Mouse (Mus musculus): ENCODE measurements around the gene Tbc1d22b.
"Not testable (repeated sequence)": the region's sequence is repeated elsewhere in the genome, so short reads cannot be mapped to it uniquely, and the experiment has no call there.

Tbc1d22b gene

DNA sequence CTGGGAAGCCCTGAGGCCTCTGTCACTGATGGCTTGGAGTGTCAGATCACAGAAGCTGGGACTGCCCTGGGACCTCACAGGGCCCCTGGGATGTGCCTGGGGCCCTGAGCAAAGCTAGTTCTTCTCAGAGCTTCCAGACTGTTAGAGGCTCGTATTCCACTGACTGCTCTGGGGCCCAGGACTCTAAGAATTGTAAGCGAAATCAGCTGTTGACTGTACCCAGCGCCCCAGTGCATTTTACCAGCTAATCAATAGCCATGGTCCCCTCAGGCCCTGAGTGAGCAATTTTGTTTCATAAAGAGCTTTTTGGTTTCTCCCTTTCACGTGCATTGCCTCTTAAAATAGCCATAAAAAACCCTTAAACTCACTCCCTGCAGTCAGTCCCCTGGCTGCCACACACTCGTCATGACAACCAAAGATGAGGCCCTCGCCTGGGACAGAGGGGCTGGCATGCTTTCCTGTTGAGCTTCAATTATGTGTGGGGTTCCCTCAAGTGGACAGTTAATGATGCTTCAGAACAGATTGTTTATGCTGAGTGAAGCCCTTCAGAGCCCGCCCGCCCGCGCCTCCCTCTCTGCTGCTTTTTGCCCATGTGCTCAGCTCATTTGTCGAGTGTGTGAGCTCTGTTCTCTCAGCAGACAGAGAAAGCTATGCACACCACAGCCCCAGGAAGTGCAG lies 39.8 kb downstream of the Tbc1d22b start:
- in situ Hi-C loops (cut with MseI, MboI): no loop called here

- in situ Hi-C loops (cut with MseI, MboI): no loop called here
Measured at GRCm38 (mm10) chr17:29595891-29596770, 46.5 kb downstream of the Tbc1d22b start.

DNA sequence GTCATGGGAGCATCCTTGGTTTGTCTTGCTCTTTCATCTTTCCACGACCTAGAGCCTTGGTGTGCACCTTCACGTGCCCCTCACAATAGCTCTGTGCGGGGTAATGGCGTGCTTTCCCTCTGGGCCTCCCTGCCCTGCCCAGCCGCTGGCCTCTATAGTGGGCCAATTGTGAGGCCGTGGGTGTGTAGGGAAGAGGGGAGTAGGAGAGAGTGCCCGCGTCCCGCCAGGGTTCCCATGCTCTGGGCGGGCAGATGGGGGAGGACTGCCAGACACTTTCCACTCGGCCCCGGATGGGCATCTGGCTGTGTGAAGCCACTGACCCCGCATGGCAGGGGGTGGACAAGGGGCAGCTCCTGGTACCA lies 47.2 kb downstream of the Tbc1d22b start:
- in situ Hi-C loops (cut with MseI, MboI): no loop called here

- in situ Hi-C loops (cut with MseI, MboI): no loop called here
Measured at GRCm38 (mm10) chr17:29599051-29599450, 49.5 kb downstream of the Tbc1d22b start.

- in situ Hi-C loops (cut with MseI, MboI): no loop called here
Measured at GRCm38 (mm10) chr17:29599537-29599936, 50.0 kb downstream of the Tbc1d22b start.

DNA sequence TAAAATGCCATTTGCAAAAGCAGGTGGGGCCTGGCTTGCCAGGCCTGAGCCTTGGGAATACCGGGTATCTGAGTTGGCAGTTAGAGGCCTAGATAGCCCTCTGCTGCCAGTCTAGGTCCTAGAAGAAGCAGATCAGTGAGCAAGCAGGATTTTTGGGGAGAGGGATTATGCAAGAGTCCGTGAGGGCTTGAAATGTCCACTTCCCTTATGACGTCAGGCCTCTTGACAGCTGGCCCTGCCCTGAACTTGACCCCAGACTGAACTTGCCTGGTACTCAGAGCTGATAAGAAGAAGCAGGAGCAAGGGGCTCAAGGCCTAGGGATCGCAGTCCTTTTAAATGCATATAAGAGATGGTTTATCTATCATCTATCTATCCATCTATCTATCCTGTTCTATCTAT lies 51.8 kb downstream of the Tbc1d22b start:
- in situ Hi-C loops (cut with MseI, MboI): no loop called here

DNA sequence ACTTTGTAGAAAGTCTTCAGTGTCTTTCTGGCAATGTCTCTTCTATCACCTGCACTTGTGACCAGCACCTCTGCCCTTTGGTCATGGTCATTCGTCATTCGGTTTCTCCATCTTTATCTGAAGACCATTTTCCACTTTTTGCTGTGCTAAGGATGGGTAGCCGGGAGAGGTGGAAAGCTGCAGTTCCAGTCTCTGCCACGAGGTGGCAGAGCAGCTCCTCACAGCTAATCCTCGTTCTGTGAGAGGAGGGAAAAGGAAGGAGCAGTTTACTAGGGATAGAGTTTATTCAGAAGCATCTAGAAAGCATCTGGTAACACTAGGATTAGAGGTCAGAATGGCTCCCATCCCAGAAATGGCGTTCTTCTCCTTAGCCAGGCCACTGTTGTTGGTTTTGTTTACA lies 53.7 kb downstream of the Tbc1d22b start:
- in situ Hi-C loops (cut with MseI, MboI): no loop called here

GRCm38 (mm10) chr17:29613453-29613852 lies 63.9 kb downstream of the Tbc1d22b start:
- in situ Hi-C loops (cut with MseI, MboI): not testable (repeated sequence)

GRCm38 (mm10) chr17:29614115-29615023 lies 64.8 kb downstream of the Tbc1d22b start, which contains the start of the genes Rnf8 and Gm28043:
Gene Rnf8, plus strand, starts transcription at chr17:29614790.
Gene Gm28043, plus strand, starts transcription at chr17:29614876.
- in situ Hi-C loops (cut with MseI, MboI): no loop called here

DNA sequence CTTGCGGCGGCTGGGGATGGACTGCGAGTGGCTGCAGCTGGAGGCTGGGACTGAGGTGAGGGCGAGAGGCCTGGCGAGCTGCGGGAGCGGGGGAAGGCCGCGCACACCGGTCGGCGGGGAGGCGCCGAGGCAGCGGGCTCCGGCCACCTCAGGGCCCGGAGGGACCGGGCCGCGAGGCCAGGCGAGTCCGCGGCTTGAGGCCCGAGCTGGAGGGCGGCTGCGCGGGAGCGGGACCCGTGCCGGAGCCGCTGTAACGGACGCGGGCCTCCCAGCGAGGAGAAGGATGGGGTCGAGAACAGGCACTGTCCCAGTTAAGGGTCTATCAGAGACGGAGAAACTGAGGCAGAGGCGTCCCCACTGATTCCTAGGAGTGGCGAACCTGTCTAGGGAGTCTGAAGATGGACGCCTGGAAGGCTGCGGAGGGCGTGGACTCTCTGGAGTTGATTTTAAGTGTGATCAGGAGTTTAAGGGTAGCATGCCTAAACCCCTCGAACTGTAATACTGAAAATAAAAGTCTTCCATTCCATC lies 65.5 kb downstream of the Tbc1d22b start:
- in situ Hi-C loops (cut with MseI, MboI): no loop called here

GRCm38 (mm10) chr17:29615616-29616015 lies 66.0 kb downstream of the Tbc1d22b start:
- in situ Hi-C loops (cut with MseI, MboI): no loop called here

DNA sequence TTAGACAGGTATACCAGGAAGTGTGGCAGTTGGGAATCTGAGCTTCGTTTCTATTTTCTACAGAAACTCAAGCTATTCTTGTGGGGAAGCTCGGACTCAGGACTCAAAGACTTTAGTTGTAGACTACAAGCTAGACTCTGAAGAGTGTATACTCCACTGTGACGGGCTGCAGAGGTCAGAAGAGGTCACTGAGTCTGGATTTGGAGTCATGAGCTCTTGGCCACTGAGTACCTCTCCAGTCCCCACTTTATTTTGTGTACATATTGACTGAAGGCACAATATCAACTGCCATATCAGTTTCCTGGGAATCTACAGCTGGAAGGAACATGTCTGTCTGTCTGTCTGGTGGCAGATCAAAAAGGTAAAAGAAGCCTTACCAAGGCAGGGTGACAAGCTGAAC lies 69.6 kb downstream of the Tbc1d22b start:
- in situ Hi-C loops (cut with MseI, MboI): no loop called here

GRCm38 (mm10) chr17:29623488-29623887 lies 73.9 kb downstream of the Tbc1d22b start:
- in situ Hi-C loops (cut with MseI, MboI): no loop called here

GRCm38 (mm10) chr17:29627285-29627684 lies 77.7 kb downstream of the Tbc1d22b start:
- in situ Hi-C loops (cut with MseI, MboI): no loop called here

DNA sequence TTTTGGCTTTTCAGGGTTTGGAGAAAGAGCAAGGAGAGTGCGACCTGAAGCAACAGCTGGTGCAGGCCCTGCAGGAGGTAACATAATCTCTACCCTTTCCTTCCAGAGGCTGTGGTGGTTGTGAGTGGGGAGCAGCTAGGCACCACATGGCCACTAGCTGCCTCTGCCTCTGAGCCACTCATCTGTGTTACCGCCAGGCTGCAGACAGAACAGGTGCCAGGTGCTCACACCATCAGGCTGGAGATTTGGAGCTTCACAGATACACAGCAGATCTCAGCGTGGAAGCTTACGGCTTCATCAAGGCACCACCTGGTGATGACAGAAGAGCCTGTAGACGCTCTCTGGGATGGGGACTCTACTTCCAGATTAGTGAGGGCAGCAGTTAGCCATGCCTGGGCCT lies 79.4 kb downstream of the Tbc1d22b start:
- in situ Hi-C loops (cut with MseI, MboI): no loop called here

- in situ Hi-C loops (cut with MseI, MboI): no loop called here
Measured at GRCm38 (mm10) chr17:29629620-29630019, 80.0 kb downstream of the Tbc1d22b start.

GRCm38 (mm10) chr17:29632312-29632711 lies 82.7 kb downstream of the Tbc1d22b start:
- in situ Hi-C loops (cut with MseI, MboI): no loop called here

- in situ Hi-C loops (cut with MseI, MboI): no loop called here
Measured at GRCm38 (mm10) chr17:29635492-29635891, 85.9 kb downstream of the Tbc1d22b start.

DNA sequence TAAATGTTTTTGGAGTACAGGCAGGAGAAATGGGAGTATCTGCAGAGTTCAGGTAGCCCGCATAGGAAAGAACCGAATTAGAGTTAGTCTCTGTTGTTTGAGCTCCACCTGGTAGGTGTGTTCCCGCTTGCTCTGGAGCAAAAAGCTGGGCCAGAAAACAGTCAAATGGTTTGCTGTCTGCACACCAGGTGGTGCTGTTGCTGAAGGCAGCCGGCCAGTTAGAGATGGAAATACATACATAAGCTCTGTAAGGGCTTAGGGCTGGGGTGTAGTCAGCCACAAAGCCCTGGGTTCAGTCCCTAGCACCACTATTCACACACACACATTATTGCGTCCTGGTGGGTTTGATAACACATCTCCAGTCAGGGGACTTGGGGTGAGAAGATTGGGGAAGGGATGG lies 86.5 kb downstream of the Tbc1d22b start:
- in situ Hi-C loops (cut with MseI, MboI): no loop called here

DNA sequence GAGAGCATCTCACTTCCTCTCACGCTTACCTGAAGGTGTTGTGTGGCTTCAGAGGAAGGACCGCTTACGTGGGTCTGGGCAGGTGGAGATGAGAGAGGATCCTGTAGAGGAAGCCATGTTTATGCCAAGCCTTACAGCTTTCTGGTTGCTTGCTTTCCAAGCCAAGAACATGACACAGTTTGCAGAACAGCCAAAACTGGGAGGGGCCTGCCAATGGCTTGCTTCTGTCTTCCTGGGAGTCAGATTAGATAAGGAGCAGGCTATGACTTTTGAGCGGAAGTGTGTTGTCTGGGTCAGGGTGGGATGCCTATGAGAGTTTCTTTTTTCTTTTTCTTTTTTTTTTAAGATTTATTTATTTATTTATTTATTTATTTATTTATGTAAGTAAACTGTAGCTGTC lies 87.8 kb downstream of the Tbc1d22b start:
- in situ Hi-C loops (cut with MseI, MboI): no loop called here

- in situ Hi-C loops (cut with MseI, MboI): no loop called here
Measured at GRCm38 (mm10) chr17:29637895-29638294, 88.3 kb downstream of the Tbc1d22b start.

- in situ Hi-C loops (cut with MseI, MboI): no loop called here
Measured at GRCm38 (mm10) chr17:29640971-29641370, 91.4 kb downstream of the Tbc1d22b start.
